Mouse (Mus musculus) frontal cortex, postnatal 10 days (tissue): ENCODE measurements around the gene Efcab11.
A peak's percentile ranks its signal among the peaks of the same experiment; 100 is the strongest.

Source experiments
- DNase-seq, 2 experiments: peaks; one replicate each; pipeline ENCODE4 v3.0.0; 2022; ENCODE audit warnings: low spot score in 2 of 2, mixed read lengths in 1 of 2

The Efcab11 gene

DNA sequence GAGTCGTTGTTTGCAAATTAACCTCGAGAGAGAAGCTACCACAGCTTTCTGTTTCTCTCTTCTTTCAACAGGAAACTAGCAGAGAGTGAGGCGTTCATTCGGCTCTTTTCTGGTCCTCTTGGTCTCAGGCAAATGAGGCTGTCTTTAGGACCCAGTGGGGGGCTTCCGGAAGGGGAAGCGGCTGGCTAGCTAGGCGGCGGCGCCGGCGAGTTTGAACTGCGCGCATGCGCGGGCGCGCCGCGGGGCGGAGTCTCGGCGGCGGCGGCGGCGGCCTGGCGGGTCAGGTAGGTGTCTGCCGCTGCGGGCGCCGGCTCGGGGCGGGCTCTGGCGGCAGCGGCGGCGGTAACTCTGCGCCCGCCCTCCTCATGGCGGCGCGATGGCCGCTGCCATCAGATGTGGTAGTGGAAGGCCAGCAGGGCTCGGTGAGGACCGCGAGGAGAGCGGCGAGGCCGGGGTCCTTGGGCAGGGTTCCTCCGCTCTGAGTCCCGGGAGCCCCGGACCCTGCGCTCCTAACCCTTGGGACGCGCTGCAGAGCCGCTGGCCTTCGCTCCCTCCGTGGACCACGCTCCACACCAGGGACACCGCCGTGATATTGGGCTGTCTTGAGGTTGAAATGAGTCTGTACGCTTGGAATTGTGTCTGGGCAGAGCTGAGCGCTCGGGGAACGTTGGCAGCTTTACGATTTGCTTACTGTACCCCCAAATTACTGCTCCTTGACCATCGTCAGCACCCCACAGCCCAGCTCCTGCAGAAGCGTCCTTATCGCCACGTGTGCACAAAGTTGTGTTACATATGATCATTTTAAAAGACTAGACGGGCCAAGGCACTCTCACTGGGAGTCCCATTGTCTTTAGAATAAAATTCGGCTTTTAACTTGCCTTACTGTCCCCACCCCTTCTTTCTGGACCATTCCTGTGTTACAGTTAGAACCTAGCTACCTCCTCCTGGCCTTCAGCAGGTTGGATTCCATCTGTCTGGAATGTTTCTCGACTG lies at the start of gene Efcab11, which contains the start of gene Tdp1:
Gene Efcab11, minus strand, starts transcription at position 171 of the 993 bp plus-strand sequence.
Gene Tdp1, plus strand, starts transcription at position 249 of the 993 bp plus-strand sequence.
- DNase-seq, result peak; percentile 83 to 91

DNA sequence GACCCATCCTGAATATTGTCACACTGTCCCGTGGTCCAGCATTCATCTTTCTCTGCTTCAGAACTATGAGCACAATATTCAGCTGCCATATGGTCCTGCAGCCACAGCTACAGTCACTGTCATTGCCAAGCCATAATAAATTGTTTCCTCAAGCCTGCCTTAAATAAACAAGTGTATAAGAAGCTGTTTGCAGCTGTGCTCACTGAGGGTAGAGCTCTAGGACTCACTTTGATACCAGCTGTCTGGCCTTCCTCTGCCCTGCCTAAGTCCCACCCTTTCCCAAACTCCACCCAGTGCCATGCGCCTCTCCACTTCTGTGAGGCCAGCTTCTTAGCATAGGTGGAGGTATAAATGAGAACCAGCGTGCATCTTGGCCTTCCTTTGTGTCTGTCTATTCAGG lies 49.4 kb upstream of the Efcab11 start:
- no peak for DNase-seq

DNA sequence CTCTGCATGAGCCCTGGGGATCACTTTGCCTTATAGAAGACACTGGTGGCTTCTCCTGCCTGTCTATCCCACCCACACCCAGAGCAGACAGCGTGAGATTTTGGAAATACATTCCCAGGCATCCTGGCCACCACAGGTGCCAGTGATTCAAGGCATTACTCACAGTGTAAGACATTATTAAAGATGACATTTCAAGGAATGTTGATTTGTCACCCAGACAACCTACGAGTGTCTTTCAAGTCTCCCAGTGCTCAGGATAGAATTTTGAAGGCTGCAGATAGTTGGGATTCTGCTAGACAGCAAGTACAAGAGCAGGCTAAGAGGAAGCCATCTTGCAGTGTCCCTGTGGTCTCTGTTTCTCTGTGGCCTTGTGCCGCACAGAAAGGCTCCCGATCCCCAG lies 48.0 kb upstream of the Efcab11 start:
- no peak for DNase-seq

DNA sequence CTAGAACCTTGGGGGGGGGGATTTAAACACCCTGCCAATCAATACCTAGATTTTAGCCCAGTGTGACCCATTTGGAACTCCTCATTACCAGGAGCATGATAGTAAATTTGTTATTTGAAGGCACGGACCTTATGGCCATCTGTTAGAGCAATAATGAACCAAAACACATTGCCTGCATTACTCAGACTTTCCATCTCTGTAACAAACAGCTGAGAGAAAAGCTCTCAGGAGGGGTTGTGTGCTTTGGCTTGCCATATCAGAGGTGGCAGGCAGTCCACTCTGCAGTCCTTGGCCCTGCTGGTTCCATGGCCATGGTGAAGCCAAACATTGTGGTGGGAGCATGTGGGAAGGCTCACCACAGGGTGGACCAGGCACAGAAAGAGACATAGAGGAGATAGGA lies 44.9 kb upstream of the Efcab11 start:
- DNase-seq, result no peak

DNA sequence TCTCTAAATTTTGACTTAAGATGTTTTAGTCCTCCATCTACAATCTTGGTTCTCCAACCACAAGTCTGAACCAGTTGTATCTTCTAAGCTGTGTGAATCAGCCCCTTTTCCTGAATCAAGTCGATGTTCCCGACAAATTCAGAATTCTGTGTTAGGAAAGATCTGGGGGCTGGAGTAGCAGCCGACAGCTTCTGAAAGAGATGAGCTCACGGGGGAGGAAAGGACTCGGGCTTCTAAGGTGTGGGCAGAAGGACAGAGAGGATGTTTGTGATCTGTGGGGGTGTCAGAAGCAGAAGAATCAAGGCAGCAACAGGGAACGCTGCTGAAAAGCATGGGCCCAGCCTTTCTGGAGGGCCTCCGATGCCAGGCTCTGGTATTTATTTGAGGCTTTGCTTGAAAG lies 44.1 kb upstream of the Efcab11 start:
- DNase-seq, result no peak

DNA sequence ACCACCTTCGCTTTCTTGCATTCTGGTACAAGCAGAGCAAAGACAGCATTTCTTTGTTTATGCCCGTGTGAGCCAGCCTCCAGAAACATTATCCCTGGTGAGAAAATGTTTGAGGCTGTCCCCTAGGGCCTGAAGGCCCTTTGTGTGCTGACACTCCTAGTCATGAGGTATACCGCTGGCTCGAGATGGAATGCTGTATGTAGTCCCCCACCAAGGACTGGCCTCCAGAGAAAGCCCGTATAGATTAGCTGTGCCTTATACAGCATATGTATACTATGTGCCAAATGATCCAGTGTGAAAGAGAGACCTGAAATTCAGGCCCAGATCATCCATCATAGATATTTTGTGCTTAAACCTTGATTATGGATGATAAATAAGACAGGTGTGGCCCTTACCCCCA lies 39.5 kb upstream of the Efcab11 start:
- no peak for DNase-seq

DNA sequence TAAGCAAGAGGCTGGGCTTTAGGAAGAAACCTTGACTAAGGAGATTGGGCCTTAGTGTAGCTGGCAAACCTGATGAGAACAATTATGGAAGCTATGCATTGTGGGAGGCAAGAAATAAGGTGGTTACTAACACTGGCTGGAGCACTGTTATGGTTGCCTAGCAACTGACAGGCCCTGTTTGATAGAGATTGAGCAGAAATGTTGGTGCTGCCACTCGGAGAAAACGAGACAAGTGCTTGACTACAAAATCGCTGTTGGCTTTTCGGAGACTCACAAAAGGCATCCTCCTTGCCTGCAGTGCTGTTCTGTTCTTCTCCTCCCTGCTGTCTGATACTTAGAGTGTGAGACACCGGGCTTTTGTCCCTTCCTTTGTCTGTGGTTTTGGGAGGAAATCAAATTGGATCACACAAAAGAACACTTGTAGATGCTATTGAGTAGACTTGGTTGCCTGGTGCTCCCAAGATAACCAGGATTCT lies 38.9 kb upstream of the Efcab11 start:
- DNase-seq, result no peak

DNA sequence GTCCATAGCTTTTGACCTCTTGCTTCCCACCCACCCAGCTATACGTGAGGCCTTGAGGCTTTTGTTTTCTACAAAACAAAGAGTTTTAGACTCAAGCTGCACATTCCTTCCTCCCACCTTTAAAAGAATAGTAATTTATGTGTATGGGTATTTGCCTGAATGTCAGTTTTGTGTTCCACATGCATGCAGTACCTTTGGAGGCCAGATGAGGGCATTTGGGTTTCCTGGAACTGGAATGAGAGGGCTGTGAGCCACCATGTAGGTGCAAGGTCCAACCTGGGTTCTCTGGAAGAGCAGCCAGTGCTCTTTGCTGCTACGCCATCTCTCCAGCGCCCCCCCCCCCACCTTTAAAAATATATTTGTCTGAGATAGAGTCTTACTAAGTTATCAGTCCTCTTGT lies 36.8 kb upstream of the Efcab11 start:
- no peak for DNase-seq

DNA sequence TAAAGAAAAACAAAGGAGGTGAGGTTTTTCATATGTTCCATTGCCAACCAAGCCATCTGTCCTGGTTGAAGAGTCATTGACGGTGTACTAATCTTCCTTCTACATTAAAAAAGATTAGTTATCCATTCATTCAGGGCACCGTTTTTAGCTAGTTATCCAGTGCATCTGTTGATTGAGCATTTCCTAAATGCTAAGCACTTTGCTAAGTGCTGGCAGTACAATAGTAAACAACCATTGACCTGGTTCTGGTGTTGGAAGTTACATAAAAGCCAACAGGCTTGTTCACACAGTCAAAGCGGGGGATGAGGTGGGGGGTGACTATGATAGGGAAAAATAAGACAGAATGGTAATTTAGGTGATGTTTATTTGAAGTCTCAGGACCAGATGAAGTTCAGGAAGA lies 35.4 kb upstream of the Efcab11 start:
- no peak for DNase-seq

DNA sequence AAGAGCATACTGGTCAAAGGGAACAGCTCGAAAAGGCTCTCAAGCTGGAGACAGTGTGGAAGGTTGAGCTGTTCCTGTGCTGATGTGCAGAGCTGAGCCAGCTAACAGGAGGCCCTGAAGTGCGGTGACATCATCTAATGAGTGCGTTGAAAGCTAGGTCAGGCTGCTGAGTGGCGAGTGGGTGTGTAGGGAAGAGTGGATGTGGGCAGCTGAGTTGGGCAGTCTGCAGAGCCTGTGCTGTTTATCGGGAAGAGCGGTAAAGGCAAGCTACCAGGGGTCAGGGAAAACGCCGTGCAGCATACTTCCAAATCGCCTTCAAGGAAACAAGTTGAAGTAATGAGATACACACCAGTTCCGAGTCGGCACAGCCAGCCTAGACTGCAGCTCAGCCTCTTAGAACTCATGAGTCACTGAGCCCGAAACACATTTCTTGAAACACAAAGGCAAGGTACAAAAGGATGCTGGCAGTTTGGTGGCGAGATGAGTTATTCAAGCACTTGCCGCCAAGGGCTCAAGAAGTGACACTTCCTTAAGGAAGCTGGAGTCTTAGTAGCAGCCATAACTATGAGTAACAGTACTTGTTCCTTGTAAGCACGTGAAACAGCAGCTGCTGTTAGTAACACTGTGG lies 33.7 kb upstream of the Efcab11 start:
- no peak for DNase-seq

DNA sequence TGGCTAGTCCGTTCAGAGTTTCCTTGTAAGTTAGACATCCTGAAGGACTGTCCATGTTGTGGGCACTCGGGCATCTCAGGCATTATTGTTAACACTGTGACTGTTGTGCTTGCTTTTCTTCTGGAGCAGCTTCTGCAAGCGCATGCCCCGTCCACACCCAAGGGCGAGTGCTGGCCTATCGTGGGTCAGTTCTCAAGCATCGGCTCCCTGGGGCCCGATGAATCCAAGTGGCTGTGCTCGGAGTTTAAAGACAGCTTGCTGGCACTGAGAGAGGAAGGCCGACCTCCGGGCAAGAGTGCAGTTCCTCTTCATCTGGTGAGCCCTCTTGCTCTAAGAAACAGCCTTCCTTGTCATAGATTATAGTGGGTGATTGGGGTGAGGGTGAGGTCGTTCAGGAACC lies 27.2 kb upstream of the Efcab11 start:
- DNase-seq, result no peak

DNA sequence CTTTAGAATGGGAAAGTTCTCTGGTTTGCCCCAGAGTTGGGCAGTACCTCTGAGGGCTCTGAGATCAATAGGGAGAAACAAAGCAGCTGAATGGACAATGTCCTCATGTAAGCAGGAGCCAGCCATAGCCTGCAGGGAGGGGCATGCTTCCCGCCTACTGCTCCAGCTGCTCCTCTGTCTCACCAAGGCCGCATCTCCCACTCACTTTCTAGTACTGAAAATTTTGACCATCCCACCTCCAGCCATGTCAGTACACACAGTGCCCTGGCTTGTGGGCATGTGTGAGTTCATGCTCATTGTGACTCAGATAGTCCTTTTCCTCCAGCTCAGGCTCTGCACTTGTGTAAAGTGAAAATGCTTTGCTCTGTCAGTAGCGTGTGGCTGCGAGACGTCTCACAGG lies 20.3 kb upstream of the Efcab11 start:
- DNase-seq, result no peak

DNA sequence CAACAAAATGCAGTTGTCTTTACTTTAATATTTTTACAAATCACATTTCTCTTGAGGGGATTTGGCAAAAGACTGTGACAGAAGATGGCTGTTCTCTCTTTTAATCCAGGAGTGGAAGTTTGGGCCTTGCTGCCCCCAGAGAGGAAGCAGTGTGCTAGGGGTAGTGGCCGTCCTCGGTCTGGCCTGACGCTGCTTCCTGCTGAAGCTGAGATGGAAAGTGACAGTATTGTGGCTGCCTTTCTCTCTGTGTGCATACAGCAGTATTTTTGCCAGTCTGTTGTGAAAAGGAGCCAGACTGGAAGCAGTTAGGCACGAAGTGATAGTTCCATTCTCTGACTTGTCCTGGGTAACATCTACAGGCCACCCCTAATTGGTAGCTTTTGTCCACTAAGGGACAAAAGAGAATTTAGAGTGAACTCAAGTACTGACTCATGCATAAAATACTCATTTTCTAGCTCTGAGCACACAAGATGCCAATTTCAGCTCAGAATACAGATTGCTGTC lies 18.7 kb upstream of the Efcab11 start:
- no peak for DNase-seq

DNA sequence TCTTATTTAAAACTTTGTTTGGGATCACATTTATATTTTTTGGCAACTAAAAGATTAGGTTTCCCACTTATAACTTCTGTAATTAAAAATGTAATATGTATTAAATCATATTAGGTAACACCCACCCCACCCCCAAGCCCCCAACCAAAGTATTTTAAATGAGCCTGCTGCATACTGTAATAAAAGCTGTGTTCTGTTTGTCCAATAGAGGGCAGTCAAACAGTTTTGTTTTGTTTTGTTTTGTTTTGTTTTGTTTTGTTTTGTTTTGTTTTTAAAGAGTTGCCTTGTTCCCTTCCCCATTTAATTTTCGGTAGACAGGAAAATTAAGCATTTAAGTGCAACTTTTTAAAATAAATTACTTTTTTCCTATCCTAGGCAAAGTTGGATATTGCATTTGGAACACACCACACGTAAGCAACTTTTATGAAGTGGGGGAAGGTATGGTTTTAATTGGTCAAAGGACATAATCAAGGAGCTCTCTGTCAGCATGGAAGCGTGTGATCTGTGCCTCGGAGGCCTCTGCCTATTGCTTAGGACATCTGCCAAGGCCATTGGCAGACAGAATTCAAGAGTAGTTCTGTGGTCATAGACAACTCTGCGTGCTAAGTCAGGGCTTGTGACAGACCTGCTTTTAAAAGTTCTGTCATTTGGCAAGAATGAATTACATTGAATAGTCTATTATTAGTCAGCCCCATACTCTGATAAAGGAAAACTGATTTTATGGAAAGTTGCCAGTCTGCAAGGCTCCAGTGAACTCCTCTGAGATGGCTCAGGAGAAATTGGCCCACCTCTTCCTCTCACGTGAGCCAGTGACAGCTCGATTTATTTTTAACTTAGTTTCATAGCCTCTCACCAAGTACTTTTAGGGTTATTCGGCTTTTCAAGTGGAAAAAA lies 18.0 kb upstream of the Efcab11 start:
- no peak for DNase-seq

DNA sequence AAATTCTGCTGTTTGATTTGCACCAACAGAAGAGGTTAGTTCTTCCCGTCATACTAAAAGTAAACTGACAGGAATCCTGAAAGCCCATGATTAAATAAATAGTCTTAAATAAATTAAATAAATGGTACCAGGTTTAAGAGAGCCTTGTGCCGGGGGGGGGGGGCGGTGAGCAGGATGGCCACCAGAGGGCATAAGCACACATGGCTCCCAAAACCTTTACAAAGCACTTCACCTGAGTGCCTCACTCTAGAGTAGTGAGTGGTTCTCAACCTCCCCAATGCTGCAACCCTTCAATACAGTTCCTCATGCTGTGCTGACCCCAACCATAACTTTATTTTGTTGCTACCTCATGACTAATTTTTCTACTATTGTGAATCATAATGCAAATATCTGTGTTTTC lies 15.8 kb upstream of the Efcab11 start:
- DNase-seq, result no peak

DNA sequence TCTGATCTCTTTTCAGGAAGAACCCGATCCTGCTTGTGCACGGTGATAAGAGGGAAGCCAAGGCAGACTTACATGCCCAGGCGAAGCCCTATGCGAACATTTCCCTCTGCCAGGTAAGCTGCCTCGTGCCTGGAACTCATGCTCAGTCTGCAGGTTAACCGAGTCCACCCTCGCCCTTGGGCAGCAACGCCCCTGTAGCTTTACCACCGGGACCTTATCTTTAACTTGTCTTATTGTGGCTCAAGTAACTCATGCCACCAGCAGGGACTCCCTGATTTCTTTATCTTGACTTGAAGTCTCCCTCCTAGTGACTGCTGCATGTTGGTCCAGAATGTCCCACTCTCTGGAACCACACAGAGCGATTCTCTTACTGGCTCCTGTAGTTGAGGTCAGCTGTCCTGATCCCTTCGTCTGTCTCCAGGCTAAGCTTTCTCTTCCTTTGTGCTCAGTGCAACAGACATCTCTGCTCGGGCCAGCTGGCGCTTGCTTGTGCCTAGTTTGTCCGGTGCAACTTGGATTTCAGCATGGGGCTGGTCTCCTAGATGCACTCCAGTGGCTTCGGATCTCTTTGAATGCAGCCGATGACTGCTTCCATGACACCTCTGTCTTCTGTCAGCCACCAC lies 14.1 kb upstream of the Efcab11 start:
- no peak for DNase-seq

DNA sequence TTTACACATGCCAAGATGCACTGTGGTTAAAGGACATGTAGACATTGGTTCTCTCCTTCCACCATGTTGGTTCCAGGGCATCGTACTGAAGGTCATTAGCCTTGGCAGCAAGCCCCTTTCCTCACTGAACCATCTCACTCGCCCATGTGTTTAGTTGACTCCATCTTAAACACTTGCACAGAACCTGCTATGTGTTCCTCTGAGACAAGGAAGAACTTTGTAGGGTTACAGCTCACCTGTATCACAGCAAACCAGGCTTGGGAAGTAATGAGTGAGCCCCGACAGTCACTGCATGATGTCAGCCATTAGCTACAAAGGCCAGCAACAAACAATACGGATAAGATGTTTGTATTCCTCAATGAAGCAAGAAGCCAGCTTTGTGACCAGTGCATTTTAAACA lies 13.6 kb upstream of the Efcab11 start:
- DNase-seq, result no peak

DNA sequence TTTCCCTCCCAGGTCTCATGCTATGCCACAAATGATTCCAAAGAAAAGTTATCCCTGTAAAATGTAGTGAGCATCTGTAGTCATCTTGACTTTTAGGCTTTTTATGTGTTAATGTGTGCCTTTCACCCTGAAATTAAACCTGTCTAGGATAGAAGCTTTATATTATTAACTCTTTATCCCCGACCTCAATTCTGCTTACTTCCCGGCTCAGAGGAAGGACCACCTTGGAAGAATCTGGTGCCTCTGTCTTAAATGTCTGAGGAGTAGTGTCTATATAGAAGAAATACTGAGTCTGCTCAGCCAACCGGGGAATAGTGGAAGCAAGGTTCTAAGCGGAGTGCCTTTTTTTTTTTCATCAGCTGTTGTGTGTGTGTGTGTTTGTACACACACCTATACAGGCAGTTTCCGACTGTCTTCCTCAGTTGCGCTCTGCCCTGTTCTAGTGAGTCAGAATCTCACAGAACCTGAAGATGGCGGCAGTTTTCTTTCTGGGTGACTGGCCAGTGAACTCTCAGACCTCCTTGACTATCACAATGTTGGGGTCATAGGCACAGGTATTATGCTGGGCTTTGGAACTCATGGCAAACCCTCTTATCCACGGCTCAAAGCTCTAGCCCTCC lies 1.2 kb upstream of the Efcab11 start:
- DNase-seq, result no peak

DNA sequence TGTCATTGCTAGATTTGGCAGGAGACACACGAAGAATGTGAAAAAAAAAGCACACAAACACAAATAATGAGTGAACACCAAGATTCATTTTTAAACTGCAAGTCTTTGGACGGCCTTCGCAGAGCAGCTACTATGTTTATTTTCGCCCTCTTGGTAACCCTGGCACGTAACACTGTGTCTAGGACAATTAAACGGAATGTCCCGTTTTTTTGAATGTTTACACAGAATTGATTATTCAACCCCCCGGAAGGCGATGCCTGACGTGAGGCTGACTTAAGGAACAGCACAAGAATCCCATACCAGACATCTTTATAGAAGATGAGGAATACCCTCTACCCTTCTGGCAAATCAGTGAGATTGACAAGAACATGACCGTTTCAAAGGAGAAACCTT lies 530 bp downstream of the Efcab11 start:
- no peak for DNase-seq

DNA sequence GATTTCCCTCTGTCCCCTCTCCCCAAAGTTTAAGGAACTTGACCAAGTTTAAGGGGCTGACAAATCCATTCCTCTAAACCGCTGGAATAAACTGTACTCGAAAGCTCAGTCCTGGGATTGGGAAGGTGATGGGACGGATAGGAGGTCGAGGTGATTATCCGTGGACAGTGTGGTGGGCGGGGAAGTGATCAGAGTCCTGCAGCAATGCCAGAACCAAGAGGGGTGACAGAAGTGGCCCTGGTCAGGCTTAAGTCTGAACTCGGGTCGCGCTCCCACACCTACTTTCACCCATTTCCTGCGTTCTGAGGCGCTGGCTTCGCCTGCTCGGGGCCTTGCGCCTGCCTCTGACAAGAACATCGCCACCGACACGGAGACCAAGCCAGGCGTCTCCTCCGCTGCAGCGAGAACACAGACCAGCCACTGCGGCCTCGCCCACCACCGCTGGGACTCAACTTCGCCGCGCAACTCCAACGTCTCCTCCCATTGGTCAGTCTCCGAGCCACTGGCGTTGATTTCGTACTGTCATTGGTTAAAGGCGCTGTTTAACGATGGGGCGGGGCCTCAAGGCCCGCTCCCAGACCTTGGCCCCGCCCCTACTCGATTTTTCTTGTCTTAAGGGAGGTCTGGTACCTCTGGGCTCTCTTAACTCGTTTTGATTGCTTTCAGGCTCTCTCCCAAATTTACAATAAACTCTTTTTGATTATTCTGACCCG lies 1.1 kb downstream of the Efcab11 start:
- peak; percentile 81 to 86 for DNase-seq
